Mouse (Mus musculus): ENCODE measurements around the gene Pld4.
A peak's percentile ranks its signal among the peaks of the same experiment; 100 is the strongest.
"Not testable (repeated sequence)": the region's sequence is repeated elsewhere in the genome, so short reads cannot be mapped to it uniquely, and the experiment has no call there.

The Pld4 gene

DNA sequence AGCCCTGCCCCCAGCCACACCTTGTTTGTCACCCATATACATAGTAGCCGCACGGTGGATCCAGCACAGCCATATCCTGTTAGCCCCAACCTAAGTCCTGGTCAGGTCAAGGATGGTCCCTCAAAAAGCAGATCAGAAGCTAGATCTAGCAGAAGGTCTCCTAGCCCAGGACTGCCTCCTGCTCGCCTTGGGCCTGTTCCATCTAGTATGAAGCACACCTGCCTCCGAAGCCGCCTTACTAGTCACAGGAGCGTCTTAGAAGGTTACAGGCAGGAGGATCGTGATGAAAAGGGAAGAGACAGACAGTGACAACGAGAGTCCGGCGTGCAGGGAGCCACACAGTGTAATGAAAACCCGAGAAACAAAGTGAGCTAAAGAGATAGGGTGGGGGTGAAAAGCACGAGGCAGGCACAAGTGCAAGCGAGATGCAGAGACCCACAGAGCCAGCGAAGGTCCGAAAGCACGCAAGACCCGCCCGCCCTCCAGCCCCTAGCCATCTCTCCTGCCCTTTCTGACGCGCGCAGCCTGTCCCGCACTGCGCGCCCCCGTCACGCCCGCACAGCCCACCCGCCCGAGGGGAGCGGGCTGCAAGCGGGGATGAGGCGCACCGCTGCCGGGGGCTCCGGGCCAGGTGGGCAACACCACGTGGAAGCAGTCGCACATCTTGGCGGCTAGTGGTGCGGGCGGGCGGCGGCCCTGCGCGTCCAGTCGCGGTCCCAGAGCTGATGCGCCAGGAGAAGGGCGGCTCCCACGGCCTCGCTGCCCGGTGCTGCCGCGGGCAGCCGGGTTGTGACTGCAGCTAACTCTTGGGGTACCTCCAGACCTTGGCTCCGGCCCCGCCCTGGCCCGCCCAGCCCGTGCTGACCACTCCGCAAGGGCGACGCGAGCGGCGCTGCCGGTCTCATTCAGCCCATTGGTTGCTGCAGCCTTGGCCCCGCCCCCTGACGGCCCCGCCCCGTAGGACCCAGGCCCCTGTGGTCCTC lies 41.7 kb downstream of the Pld4 start, which contains the start of gene Ahnak2:
TSS of gene Ahnak2 (minus strand) at position 794 of the 983 bp plus-strand sequence.
- DNase-seq (ENCODE audit: low spot score) = no peak

DNA sequence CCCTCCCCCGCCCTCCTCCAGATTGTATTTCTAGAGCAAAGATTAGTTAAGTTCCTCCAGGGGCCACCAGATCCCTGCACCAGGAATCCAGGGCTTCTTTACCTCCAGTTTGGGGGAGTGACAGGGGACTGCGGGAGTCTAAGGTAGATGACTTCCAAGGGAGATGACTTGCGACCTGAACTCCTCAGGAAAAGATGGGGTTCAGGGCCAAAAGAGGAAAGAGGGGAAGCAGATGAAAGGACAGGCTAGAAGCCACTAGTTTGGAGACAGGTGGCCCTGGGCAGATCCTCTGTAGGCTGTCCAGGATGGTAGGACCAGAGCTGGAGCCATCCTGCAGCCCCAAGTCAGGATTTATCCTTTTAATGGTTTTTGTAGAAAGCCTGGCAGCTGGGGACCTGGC lies 42.5 kb downstream of the Pld4 start:
- DNase-seq (ENCODE audit: low spot score) = no peak

DNA sequence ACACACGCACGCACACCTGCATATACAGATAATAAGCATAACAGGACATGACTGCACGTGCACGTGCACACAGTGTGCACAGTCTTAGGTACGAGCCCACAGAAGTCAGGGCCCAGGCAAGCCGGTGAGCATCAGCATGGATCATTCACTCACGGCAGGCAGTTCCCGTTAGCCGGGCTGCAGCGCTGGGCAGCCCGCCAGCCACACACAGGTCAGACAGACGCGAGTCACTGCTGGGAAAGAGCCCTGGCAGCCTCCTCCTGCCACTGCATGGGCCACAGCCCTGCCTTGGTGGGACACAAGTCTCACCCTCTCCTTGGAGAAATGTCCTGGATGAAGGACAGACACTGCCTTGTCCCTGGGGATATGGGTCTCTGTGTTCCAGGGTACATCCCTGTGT lies 43.6 kb downstream of the Pld4 start:
- no peak for DNase-seq (ENCODE audit: low spot score)

DNA sequence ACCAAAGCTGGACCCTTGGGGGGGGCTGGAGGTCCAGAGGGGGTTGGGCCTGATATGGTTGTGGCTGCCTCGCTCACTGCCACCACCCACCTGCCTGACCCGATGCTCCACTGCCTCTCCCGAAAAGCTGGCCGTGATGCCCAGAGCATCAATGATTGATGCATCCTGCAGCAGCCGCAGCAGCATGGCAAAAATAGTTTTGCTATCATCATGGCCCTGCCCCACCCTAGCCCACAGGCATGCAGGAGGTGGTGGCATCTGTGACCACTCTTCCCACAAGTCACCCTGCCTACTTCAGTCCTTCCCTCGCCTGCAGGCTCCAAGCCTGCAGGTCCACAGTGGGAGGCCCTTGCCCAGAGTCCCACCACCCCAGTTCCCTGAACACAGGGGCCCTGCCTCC lies 45.6 kb downstream of the Pld4 start:
- no peak for DNase-seq (ENCODE audit: low spot score)

DNA sequence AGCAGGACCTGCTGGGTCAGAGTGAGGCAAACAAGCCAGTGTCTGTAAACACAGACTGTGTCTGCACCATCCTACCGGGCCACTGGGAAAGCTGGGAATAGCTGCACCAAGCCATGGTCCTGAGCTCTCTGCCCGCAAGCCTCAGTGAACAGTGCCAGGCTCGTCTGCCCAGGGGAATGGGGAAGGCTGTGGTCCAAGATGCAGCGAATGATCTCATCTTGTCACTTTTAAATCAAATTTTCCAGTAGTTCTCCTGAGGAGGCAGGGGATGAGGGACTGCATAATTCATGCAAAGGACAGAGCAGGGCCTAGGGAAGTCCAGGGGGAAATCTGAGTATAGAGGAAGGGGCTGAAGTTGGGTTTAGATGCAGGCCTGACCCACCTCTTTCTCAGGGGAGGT lies 47.3 kb downstream of the Pld4 start:
- DNase-seq (ENCODE audit: low spot score) = no peak

DNA sequence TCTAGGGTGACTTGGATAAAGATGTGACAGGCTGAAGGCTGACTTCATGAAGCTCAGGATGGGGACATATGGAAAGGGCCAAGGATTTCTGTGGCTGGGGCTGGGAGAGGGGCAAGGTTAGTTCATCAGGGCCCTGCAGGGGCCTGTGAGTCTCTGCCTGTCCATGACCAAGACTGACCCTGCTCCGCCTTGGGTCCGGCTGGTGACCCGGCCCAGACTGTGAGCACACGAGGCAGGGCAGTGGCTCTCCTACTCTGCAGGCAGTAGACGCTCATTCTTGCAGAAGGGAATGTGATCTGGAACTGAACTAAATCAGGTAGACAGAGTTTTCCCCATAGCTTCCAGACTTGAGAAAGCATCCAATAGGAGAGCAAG lies 47.7 kb downstream of the Pld4 start:
- DNase-seq (ENCODE audit: low spot score) = no peak

DNA sequence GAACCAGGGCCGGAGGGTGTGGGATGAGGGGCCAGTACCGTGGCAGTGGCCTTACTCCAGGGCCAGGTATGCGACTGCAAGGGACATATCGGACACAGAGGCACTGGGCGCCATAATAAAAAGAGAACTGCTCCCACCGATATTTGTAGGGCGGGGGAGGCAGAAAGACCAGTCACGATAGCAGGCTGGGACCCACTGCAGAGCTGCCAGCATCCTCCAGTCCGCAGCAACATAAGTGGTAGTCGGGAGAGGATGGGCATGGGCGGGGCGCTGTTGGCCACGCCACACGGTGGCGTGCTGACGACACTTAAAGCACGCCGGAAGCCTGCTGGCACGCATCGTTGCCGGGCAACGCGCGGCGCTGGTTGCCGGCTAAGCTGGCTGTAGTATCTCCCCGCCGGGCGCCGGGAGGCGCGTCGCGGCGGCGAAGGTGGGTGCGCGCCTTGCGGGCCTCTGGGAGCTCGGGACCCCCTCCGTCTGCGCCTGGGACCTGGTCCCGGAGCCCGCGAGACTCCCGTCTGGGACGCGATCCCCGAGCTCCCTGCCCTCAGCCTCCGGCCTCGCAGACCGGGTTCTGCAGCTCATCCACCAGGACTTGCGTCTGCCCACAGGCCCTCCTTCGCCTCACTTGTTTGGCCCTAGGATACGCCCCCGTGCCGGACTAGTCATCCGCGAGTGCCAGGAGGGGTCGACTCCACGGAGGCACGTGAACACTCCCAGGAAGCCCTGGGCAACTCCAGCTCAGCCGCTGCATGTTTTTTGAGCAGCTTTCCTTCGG lies 48.3 kb downstream of the Pld4 start, which contains the start of gene Clba1:
TSS of gene Clba1 (plus strand) at position 351 of the 778 bp plus-strand sequence.
- DNase-seq (ENCODE audit: low spot score) = peak; percentile 90

DNA sequence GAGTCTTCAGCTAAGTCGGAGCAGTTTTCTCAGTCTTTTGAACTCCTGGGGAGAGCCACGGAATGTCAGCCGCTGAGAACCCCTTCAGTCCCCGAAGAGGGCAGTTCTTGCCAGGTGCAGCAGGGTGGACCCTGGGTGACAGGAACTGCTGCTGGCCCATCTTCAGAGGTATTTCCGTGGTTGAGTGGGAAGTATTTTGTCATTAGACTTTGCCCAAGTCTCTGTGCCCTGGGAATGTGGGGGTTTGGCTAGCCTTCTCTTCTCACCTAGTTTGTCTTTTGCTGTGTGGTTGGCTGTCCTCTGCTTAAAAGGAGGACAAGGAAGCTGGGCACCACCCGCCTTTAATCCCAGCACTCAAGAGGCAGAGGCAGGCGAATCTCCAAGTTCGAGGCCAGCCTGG lies 49.2 kb downstream of the Pld4 start:
- DNase-seq (ENCODE audit: low spot score) = no peak

DNA sequence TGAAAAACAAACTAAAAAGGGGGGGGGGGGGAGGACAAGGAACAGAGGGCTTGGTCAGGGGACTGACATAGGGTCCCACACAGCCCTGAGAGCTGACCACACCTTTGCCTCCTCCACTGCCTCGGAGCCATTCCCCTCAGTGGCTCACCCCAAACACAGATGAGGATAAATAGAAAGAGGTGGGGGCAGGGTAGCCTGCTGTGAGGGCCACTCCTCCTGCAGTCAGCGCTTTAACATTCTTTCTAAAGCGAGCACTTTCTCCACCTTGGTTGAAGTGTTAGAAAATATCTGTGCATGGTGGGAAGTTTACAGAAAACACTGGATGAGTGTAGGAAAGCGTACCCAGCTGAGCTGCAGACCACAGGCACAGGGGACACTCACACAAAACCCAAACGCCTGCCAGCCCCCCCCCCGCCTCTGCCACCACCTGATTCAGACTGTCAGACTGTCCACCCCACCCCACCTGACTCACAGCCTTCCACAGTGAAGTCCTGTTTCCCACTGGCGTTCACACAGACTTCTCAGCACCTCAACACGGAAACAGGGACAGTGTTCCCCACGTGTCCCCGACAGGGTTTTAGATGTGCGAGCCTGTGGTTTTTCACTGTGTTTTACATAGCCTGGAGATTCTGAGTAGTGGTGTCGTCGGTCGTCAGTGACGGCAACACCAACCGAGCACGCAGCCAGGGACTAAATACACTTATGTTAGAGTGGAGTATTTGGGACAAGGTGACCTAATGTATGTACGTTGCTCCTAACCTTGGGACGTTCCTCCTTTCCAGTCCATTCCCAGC lies 49.8 kb downstream of the Pld4 start:
- DNase-seq (ENCODE audit: low spot score) = no peak

DNA sequence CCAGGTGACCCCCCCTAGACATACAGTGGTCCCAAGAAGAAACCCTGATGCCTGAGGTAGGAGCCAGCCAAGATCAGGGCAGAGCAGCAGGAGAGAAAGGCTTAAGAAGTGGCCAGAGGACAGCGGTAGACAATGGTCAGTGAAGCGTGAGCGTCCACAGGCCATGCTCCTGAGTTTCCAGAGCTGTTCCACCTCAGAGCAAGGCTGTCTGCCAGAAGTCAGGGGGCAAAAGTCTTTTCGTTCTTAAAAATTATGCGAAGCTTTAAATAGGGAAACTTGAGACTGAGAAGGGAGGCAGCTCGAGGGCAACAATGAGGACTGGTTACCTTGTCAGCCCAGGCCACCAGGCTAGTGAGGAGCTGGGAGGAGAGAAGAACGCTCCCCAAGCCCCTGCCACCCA lies 52.9 kb downstream of the Pld4 start:
- DNase-seq (ENCODE audit: low spot score) = no peak

DNA sequence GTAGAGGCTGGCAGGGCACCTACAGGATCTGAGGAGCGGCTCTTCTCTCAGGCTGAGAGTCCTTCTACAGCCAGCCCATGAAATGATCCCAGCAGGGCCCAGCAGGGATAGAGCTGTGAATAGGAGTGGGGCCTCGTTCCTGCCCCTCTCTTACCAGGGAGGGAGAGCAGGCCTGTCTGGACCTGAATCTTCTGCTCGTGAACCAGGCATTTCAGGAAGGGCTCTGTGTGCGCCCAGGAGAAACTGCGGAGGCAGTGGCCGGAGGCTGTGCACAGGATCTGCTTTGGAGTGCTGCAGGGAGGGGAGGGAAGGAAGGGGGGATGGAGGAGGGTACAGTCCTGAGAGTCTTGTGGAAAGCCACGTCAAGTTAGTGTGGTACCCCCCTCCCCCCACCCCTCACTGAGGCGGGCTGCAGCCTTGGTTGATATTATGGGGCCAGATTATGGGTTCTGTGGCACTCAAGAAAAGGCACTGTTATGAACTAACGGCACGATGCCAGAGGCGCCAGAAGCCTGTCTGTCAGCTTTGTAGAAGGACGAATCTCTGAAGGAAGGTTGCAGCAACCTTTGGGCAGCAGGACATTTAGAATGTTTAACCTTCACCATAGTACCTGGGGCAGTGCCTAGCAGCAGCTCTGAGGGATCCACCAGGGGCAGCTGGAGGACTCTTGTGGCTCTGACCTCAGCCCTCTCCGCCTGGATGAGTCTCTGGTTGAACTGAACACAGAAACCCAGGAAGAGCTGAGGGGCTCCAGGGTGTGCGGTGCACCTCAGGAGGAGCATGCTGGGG lies 54.4 kb downstream of the Pld4 start:
- no peak for DNase-seq (ENCODE audit: low spot score)

DNA sequence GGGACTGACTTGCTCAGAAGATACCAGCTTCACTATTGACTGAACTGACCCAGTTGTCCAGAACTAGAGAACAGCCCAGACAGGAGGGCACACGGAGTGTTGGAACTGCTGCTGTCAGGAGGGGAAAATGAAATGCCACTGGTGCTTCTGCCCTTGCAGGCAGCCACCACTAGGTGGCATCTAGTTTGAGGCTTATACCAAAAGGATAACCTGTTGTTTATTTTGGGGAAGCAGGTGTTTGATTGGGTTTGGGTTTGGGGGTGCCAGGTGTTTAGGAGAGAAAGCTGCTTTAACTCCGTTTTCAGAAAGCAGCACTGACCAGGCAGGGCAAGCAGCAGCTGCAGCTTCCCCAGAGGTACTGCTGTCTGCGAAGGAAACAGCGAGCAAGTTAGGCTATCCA lies 55.8 kb downstream of the Pld4 start:
- no peak for DNase-seq (ENCODE audit: low spot score)

DNA sequence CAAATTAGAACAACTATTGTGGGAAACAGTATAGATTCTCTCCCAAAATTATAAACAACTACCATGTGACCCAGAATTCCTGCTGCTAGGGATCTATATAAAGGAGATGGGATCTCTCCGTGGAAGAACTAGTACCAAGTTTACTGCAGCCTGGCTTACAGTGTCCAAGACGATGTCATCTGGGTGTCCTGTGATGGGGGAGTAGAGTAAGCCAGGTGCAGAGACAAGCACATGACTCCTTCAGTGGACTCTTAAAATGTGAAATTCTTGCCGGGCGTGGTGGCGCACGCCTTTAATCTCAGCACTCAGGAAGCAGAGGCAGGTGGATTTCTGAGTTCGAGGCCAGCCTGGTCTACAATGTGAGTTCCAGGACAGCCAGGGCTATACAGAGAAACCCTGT lies 56.4 kb downstream of the Pld4 start:
- DNase-seq (ENCODE audit: low spot score) = not testable (repeated sequence)
